Mouse (Mus musculus): Measurements from ENCODE around the gene Trmt1.

Gene Trmt1

DNA sequence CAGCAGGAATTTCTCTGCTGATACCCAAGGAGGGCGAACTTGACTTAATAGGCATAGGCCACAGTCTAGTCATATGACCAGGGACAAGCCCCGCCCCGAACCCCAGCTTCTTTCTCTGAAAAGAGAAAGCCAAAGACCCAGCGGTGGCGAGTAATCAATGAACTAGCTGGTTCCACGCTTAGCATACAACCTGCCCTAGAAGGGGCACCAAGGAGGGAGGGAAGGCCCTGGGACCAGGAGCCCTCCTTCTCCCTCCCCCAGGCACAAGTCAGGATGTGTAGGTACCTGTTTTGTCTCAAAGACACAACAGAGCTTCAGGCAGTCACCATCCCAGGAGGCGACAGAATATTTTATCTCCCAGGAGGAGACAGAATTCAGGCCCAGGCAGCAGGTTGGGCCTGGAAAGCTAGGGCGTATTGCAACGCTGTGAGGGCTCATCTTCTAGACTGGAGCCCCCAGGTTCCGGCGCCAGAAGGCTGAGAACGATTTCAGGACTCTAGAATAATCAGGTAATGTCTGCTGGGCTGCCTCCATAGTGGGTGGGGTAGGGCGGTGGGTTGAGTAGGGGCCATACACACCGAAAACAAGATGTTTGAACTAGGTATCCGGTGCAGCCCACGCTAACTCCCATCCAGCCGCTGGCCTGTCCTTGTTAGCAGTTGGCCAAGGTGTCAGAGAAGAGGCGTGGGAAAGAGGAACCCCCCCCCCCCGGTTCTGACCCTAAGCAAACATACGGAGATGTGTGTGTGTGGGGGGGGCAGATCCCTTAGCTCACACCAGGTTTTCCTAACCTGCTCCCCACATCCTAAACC is at the start of gene Trmt1:
Gene Trmt1, plus strand, starts transcription at position 117 of the 812 bp plus-strand sequence.
- no peak for DNase-seq (ENCODE audit: low read depth)

DNA sequence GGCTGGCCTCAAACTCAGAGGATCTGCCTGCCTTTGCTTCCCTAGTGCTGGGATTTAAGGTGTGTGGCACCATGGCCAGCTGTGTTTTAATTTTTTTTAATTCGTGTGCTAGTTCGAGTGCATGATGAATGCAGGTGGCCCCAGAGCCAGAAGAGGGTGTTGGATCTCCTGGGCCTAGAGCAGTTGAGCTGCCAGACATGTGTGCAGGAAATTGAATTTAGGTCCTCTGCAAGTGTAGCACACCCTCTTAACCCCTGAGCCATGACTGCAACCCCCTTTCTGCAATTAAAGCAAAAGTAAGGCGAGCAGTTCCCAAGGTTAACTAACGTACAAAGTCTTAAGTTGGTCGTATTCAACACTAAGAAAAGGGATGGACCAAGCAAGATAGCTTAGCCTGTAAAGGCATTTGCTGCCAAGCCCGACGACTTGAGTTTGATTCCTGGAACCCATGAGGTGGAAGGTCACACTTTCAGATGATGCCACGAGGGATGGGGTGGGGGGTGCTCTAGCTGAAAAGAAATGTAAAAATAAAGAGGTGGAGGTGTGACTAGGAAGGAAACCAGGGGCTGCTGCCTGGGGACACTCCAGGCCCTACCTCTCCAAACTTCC is 48.1 kb upstream of the Trmt1 start:
- DNase-seq (ENCODE audit: low read depth): no peak

DNA sequence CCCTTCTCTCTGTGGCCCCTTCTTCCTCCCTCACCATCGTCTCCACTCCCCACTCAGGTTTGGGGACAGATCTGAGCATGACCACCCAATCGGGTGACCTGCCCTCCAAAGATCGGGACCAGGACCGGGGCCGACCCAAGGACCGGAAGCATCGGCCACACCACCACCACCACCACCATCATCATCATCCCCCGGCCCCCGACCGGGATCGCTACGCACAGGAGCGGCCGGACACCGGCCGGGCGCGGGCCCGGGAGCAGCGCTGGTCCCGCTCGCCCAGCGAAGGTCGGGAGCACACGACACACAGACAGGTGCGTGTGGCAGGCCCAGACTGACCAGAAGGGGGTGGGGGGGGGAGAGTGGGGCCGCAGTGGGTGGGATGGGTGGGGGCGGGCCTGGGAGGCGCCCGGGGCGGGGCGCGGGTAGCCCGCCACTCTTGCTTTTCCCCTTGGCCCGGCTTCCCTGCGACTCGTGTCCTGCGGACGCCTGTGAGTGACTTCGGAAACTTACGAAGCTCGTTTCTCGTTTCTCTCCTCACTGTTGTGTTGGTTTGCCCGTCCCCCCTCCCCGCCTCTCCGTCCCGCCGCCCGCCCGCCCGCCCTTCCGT is 47.4 kb upstream of the Trmt1 start:
- no peak for DNase-seq (ENCODE audit: low read depth)

DNA sequence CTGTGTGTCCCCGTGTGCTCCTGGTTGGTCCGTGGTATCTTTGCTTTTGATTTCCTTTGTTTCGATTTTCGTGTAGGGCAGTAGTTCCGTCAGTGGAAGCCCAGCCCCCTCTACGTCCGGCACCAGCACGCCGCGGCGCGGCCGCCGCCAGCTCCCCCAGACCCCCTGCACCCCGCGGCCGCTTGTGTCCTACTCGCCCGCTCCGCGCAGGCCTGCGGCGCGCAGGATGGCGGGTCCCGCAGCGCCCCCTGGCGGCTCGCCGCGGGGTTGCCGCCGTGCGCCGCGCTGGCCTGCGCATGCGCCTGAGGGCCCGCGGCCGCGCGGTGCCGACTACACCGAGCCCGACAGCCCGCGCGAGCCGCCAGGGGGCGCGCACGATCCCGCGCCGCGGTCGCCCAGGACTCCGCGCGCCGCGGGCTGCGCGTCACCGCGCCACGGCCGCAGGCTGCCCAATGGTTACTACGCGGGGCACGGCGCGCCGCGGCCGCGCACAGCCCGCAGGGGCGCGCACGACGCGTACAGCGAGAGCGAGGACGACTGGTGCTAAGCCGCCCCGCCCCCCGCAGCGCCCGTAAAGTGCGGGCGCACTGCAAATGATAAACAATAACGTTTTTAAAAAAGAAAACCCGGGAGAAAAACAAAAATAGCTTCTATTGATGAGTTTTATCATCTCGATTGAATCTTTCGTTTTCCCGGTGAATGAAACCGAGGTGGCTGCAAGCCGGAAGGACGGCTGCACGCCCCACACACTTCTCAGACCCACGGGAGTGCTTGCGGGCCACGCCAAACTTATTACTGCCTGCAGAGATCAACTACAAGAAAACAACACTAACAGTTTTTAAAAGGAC is 46.7 kb upstream of the Trmt1 start:
- peak; percentile 83 for DNase-seq (ENCODE audit: low read depth)

GRCm38 (mm10) chr8:84640010-84640588 is 46.0 kb upstream of the Trmt1 start:
- DNase-seq (ENCODE audit: low read depth): no peak

- DNase-seq (ENCODE audit: low read depth): no peak
Measured at GRCm38 (mm10) chr8:84640617-84641294, 45.4 kb upstream of the Trmt1 start.

- no peak for DNase-seq (ENCODE audit: low read depth)
Measured at GRCm38 (mm10) chr8:84641578-84642361, 44.3 kb upstream of the Trmt1 start.

DNA sequence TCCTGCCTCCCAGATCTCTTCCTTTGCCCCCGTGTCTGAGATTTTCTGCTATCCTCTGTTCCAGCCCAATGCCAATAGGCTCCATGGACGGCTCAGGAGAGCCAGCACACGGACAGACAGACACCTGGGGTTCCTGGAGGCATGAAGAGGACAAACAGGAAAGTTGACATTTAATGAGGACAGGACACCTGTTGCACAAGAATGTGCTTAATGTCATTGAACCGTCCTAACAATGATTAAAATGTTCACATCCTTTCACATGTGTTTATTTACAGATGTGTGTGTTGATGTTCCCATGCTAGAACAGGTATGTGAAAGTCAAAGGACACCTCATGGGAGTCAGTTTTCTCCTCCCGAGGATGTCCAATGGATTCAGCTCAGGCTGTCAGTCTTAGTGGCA is 43.1 kb upstream of the Trmt1 start:
- DNase-seq (ENCODE audit: low read depth): no peak

DNA sequence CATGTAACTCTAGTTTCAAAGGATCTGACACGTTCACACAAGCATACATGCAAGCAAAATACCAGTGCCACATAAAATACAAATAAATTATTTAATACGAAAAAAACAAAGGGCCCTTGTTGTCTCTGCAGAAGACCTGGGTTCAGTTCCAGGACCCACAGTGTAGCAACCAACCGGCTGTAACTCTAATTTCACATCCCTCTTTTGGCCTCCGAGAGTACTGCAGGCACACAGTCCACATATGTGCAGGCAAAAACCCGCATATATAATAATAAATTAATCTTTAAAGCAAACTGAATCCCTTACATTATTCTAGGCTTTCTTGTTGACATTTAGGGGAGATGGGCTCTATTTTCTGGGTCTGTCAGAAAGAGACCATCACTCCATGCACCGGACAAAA is 39.3 kb upstream of the Trmt1 start:
- DNase-seq (ENCODE audit: low read depth): no peak

- no peak for DNase-seq (ENCODE audit: low read depth)
Measured at GRCm38 (mm10) chr8:84647461-84647901, 38.6 kb upstream of the Trmt1 start.

DNA sequence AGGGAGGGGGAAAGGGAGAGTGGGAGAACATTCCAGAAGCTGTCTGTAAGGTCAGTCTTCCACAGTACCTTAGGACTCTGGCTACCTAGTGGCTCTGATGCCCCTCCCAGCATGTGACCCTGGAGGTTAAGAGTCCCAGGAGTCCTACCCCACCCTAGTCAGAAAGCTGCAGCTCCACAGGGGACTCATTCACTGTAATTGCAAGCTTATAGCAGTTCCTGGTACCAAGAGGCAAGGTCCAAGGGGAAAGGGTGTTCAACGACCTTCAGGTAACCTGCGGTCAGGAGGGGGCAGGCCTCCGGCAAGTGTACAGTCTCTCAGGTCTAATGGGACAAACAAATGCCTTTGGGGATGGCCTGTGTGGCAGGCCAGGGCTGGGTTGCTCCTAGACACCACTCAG is 35.9 kb upstream of the Trmt1 start:
- DNase-seq (ENCODE audit: low read depth): no peak

DNA sequence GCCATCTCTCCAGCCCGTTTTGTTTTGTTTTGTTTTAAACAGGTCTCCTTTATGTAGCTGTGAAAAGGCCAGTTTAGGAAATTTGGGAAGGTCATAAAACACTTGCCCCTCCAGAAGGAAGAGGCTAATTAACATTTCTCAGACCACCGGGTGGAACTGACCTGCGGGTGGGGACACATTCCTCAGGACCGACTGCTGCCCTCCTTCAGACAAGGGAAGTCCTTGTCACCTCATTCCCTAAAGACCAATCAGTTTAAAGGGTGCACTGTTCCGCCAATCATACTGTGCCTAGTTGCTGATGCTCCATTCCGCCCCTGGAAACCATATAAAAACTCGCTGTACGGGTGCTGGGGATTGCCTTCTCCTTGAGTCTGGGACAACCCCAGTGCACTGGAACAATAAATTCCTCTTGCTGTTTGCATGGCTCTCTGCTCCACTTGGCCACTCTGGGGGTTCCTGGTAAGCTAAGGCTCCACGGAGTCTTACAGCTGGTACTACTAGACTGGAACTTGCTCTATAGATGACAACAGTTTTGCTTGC is 32.9 kb upstream of the Trmt1 start:
- DNase-seq (ENCODE audit: low read depth): no peak

DNA sequence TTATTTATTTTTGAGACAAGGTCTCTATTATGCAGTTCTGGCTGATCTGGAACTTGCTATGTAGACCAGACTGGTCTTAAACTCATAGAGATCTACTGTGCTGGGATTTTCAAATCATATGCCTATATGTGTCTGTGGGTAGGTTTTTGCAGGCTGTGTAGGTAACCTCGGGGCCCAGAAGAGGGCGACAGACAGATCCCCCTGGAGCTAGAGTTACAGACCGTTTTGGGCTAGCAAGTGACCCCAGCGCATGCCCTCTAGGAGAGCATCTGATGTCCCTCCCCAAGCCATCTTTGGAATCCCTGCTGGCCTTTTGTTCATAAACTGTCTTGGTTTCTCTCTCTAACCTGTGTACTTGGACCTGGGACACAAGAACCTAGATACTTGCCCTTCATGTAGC is 31.5 kb upstream of the Trmt1 start:
- no peak for DNase-seq (ENCODE audit: low read depth)

- no peak for DNase-seq (ENCODE audit: low read depth)
Measured at GRCm38 (mm10) chr8:84655336-84656190, 30.5 kb upstream of the Trmt1 start.

GRCm38 (mm10) chr8:84656191-84656525 is 29.9 kb upstream of the Trmt1 start:
- no peak for DNase-seq (ENCODE audit: low read depth)

DNA sequence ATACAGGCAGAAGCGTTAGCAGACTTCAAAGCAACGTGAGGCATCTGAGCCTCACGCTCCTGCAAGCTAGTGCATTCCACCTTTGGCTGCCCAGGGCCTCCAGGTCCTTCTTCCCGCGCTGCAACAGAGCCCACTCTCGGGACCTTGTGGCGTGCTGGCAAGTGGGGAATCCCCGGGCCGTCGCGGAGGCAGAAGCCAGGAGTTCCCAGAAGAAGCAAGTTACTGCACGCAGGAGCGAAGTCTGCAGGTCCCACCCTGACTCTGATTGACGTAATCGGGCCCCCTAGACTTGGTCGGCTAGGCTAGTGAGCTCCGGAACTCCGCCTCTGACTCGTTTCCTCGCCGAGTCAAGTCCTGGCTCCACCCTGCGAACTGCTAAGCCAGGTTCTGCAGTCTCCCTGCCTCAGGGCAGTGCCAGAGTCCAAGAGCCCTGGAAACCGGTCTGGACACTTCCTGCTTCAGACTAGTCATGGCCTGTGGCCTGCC is 29.4 kb upstream of the Trmt1 start:
- no peak for DNase-seq (ENCODE audit: low read depth)

- no peak for DNase-seq (ENCODE audit: low read depth)
Measured at GRCm38 (mm10) chr8:84657203-84657602, 28.9 kb upstream of the Trmt1 start.

DNA sequence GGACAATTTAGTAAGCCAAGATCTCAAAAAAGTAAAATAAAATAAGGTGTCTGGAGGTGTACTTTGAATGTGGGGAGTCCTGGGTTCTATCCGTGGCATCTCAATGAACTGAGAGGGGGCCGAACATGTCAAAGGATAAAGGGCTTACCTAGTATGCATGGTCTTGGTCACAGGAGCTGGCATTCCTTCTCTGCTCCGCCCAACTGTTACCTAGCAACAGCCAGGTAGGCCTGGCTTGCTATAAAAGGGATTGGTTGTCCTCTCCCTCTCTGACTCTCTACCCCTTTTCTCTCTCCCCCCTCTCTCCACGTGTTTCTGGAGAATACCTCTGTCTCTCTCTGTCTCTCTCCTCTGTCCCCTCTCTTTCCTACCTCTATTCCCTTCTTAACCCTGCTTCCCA is 28.4 kb upstream of the Trmt1 start:
- no peak for DNase-seq (ENCODE audit: low read depth)

DNA sequence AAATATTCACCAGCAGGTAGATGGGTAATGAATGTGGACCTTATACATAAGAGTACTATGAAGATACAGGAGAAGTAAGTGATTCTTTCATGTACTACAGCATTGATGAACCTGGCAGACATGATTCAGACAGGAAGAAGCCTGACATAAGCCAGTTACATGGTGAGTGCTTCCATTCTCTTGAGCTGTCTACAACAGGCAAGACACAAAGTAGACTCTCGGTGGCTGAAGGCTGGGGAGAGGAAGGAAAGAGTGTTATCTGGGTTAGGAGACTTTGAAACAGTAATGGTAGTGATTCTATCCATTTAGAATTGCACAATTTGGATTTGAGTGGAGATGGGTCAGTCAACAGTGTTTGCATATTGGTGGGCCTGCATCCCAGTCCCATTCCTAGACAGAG is 27.2 kb upstream of the Trmt1 start:
- no peak for DNase-seq (ENCODE audit: low read depth)
